ENCODE assay signal across 14 mouse cellular contexts in genomic region chr13:24617076-24617798, GRCm38 (mm10). TPM values are rescaled to one million over a fixed set of nuclear protein-coding genes. Genes with fewer than 3 reads are reported as not detected.
DNase-seq lines count a peak whose midpoint lies in the region; ATAC-seq and TF ChIP-seq lines count a peak whose summit lies in the region.
"Had no signal": no experiment of that assay in that cellular context is flagged by ENCODE, and none has a peak within 500 bp of the region (broad histone marks: within the 10 kb centered on the region; RNA-seq: fewer than 3 reads in every experiment).

No protein-coding gene starts in this region.

- H3K36me3 ChIP-seq in hindbrain, embryonic 10.5 days, result no peaks in the 10 kb centered on the region
- H3K36me3 ChIP-seq in hindbrain, postnatal 0 days (ENCODE audit: insufficient read depth, low read length), result no peaks in the 10 kb centered on the region
- H3K36me3 ChIP-seq in lung, embryonic 16.5 days (ENCODE audit: control insufficient read depth, insufficient read depth, low read length), result no peaks in the 10 kb centered on the region
- H3K36me3 ChIP-seq: liver, embryonic 13.5 days had no signal

- H3K9ac ChIP-seq in hindbrain, postnatal 0 days (replicated peaks; ENCODE audit: low read length), result no peak overlapping the region
- no peak overlapping the region for H3K9ac ChIP-seq in lung, embryonic 16.5 days (ENCODE audit: low read length)
- H3K9ac ChIP-seq: liver, embryonic 13.5 days had no signal

- H3K4me3 ChIP-seq in hindbrain, embryonic 10.5 days, result no peak overlapping the region
- no peak overlapping the region for H3K4me3 ChIP-seq in hindbrain, postnatal 0 days (ENCODE audit: low read length)
- no peak overlapping the region for H3K4me3 ChIP-seq in lung, embryonic 16.5 days (ENCODE audit: low read length)
- H3K4me3 ChIP-seq in gastrocnemius, adult 2 months, result no peak overlapping the region
- H3K4me3 ChIP-seq: liver, embryonic 13.5 days had no signal

- H3K27ac ChIP-seq in hindbrain, embryonic 10.5 days, result peak overlapping the region; percentile 57
- no peak overlapping the region for H3K27ac ChIP-seq in hindbrain, postnatal 0 days
- H3K27ac ChIP-seq in lung, embryonic 16.5 days (ENCODE audit: low read length), result peak overlapping the region; percentile 60; the same call in 1 of the 2 replicates
- no peak overlapping the region for H3K27ac ChIP-seq in gastrocnemius, adult 2 months
- H3K27ac ChIP-seq: liver, embryonic 13.5 days had no signal

- no peak for ATAC-seq in hindbrain, postnatal 0 days
- ATAC-seq in lung, embryonic 16.5 days (ENCODE audit: low read depth), result no peak
- 0 out of 2 replicates have a peak, but pooled peaks have one; percentile 0 for ATAC-seq in granulocyte monocyte progenitor cell, adult 5-6 weeks (replicated peaks; ENCODE audit: poor library complexity, severe bottlenecking)
- ATAC-seq: forebrain, embryonic 14.5 days had no signal

- H3K27me3 ChIP-seq in hindbrain, embryonic 10.5 days (ENCODE audit: insufficient read depth, poor library complexity, severe bottlenecking), result no peaks in the 10 kb centered on the region; the same call in 1 of the 2 replicates
- H3K27me3 ChIP-seq in hindbrain, postnatal 0 days (ENCODE audit: insufficient read depth, low read length), result no peaks in the 10 kb centered on the region
- H3K27me3 ChIP-seq in lung, embryonic 16.5 days (ENCODE audit: control insufficient read depth, insufficient read depth, low read depth, low read length), result no peaks in the 10 kb centered on the region
- H3K27me3 ChIP-seq: CH12.LX; liver, embryonic 13.5 days had no signal

- H3K4me1 ChIP-seq in hindbrain, embryonic 10.5 days (replicated peaks), result peaks cover 30% of the 10 kb centered on the region
- no peaks in the 10 kb centered on the region for H3K4me1 ChIP-seq in hindbrain, postnatal 0 days (ENCODE audit: insufficient read depth, low read length)
- H3K4me1 ChIP-seq in lung, embryonic 16.5 days (replicated peaks; ENCODE audit: control insufficient read depth, insufficient read depth, low read length), result peaks cover 28% of the 10 kb centered on the region

- no peaks in the 10 kb centered on the region for H3K9me3 ChIP-seq in hindbrain, embryonic 10.5 days
- H3K9me3 ChIP-seq in hindbrain, postnatal 0 days (ENCODE audit: low read length), result no peaks in the 10 kb centered on the region
- no peaks in the 10 kb centered on the region for H3K9me3 ChIP-seq in lung, embryonic 16.5 days (ENCODE audit: control insufficient read depth, low read length)
- H3K9me3 ChIP-seq: liver, embryonic 13.5 days had no signal

- TF ChIP-seq CTCF in hindbrain, postnatal 0 days (IDR thresholded peaks at IDR 0.05; ENCODE audit: low read depth), result no peak
- TF ChIP-seq CTCF in gastrocnemius, adult 2 months (IDR thresholded peaks at IDR 0.05), result no peak

- intact Hi-C loops in gastrocnemius, adult 2 months (cut with DNase I), result no loop called here

- WGBS in hindbrain, embryonic 10.5 days, result 61% methylated on average over 6 of the region's 6 CpGs
- WGBS in hindbrain, postnatal 0 days, result 41% methylated on average over 6 of the region's 6 CpGs
- WGBS in lung, embryonic 16.5 days, result 47% methylated on average over 6 of the region's 6 CpGs

- H3K4me2 ChIP-seq in hindbrain, postnatal 0 days (ENCODE audit: low read depth, low read length), result no peak overlapping the region
- H3K4me2 ChIP-seq in lung, embryonic 16.5 days (ENCODE audit: low read depth, low read length), result no peak overlapping the region
- H3K4me2 ChIP-seq: liver, embryonic 13.5 days had no signal

- DNase-seq in hindbrain, embryonic 10.5 days (ENCODE audit: low spot score), result no peak
- no peak for DNase-seq in hindbrain, postnatal 0 days (ENCODE audit: low spot score)
- no peak for DNase-seq in lung, postnatal 4 days
- DNase-seq in naive thymus-derived CD4-positive, alpha-beta T cell, adult 2 months (ENCODE audit: low read depth), result peak; percentile 56
- no peak for DNase-seq in gastrocnemius, adult 2 months
- DNase-seq: adrenal gland, postnatal 10 days; cerebellum, adult 18-20 months; heart, adult 18-20 months; kidney, adult 2 months; liver, embryonic 13.5 days had no signal

RNA-seq across cellular contexts. Expression of gene Ripor2, which starts 35.2 kb away (rescaled TPM):
- polyA plus RNA-seq in hindbrain, embryonic 10.5 days (2016; fragmentation: Nextera tagmentation; extraction: Ambion mirVana), result 3.7 and 6.4 TPM in 2 replicates
- total RNA-seq in hindbrain, postnatal 0 days (2014; rRNA removed), result 32.9 and 34.8 TPM in 2 replicates
- polyA plus RNA-seq in hindbrain, postnatal 0 days (2015; fragmentation: Nextera tagmentation; extraction: Ambion mirVana), result 12.5 and 13.1 TPM in 2 replicates
- polyA plus RNA-seq in lung, embryonic 16.5 days (2015; fragmentation: Nextera tagmentation; extraction: Ambion mirVana), result 4.3 and 5.0 TPM in 2 replicates
- total RNA-seq in granulocyte monocyte progenitor cell, adult 5-6 weeks (2014; fragmentation: Nextera tagmentation), result 41.1 and 65.7 TPM in 2 replicates
- 27.8 and 33.5 TPM in 2 replicates for total RNA-seq in granulocyte monocyte progenitor cell, adult 5-6 weeks (2017)
- total RNA-seq in gastrocnemius, adult 2 months (2021), result 1 to 10 TPM; 3.7 to 6.1 TPM

Comparison
In these comparisons a context has a peak if more than half of its experiments do, and no peak if none do; other contexts are left out.
1. H3K27ac ChIP-seq: peak in hindbrain, embryonic 10.5 days (single experiment) and lung, embryonic 16.5 days (single experiment); none in hindbrain, postnatal 0 days (single experiment) and gastrocnemius, adult 2 months (single experiment).